Mouse (Mus musculus): ENCODE measurements at regions not wholly inside any gene's neighbourhood (a gene's known extent, or its start where the extent isn't known, plus 50 kb on each side); places are given as distances from the start of the nearest gene placed in this dataset.

DNA sequence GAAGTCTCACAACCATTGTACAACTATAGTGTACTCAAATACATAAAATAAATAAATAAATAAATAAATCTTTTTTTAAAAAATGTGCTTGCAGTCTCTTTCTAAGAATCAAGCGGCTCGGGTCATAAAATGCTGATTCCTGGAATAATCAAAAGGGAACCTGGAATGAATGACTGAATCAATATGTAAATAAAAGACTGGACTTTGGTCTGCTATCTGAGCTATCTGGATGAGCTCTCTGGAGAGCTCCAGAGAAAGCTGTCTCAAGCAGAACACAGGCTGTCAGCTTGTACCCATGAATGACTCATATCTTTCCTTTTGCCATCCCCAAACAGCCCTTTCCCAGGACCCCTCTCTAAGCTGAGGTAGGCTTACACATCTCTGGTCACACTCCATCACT lies 75.8 kb upstream of the Pias1 start:
- Histone ChIP-seq H3K4me3 (no peak overlapping the region), H3K36me3 (no peaks in the 10 kb centered on the region), H3K9ac (replicated peaks) (no peak overlapping the region), H3K4me1 (peaks cover 11% of the 10 kb centered on the region), H3K9me3 (0 out of 2 replicates have a peak, but pooled peaks cover 10% of the 10 kb centered on the region), H3K4me2 (replicated peaks) (no peak overlapping the region), H3K27ac (replicated peaks) (no peak overlapping the region), H3K27me3 (no peaks in the 10 kb centered on the region)
- WGBS: 98% methylated on average over 2 of the region's 2 CpGs
- no peak for ATAC-seq (replicated peaks)

DNA sequence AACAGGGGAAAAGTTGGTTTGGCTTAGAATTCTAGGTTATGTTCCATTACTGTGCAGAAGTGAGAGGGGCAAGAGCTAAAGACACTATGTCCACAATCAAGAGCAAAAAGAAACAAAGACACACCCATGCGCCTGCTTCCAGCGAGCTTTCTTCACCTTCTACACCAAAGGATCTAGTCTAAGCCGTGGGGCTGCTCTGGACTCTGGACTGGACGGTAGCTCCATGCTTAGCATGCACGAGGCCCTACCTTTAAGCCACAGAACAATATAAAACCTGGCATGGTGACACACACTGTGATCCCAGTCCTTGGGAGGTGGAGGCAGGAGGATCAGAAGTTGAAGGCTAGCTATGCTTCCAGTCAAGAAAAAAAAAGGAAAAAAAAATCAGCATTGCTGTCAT lies 73.0 kb upstream of the Pias1 start:
- Histone ChIP-seq H3K27ac (replicated peaks) (no peak overlapping the region), H3K4me2 (replicated peaks) (no peak overlapping the region), H3K9me3 (0 out of 2 replicates have a peak, but pooled peaks cover 10% of the 10 kb centered on the region), H3K27me3 (no peaks in the 10 kb centered on the region), H3K9ac (replicated peaks) (no peak overlapping the region), H3K4me3 (no peak overlapping the region), H3K4me1 (peaks cover 13% of the 10 kb centered on the region), H3K36me3 (no peaks in the 10 kb centered on the region)
- WGBS: 90% methylated on average over 5 of the region's 5 CpGs
- no peak for ATAC-seq (replicated peaks)

DNA sequence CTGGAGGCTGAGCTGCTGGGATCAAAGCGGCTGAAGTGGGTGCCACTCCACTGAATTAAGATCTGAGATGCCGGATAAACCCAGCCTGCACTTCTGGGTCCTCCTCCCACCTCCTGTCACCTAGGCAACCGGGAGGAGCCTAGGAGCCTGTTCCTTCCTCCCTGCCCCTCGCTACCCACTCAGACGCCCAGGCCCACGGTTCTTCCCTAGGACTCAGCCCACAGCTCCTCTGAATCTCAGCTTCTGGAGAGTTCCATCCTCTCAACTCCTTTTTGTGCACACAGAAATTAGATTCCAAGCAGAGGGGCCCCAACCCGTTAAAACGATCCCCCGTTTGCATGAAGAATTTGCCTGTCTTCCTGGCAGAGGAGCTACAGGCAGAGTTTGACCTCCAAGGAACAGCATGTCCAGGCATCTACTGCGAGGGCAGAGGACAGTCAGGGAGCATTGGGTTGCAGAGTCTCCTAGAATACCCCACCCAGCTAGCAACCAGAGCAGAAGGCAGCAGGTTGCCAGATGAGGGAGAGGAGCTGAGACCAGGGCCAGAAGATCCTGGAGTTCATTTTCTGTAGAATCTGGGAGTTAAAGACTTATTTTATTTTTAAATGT lies 71.6 kb upstream of the Pias1 start:
- Histone ChIP-seq H3K27ac (replicated peaks) (peak overlapping the region; percentile 9; the same call in 1 of the 2 replicates), H3K27me3 (no peaks in the 10 kb centered on the region), H3K9me3 (0 out of 2 replicates have a peak, but pooled peaks cover 10% of the 10 kb centered on the region), H3K4me3 (peak overlapping the region; percentile 15), H3K36me3 (no peaks in the 10 kb centered on the region), H3K9ac (replicated peaks) (peak overlapping the region; percentile 20), H3K4me2 (replicated peaks) (peak overlapping the region; percentile 42), H3K4me1 (peaks cover 13% of the 10 kb centered on the region)
- WGBS: 3% methylated on average over 10 of the region's 10 CpGs
- peak; percentile 87 for ATAC-seq (replicated peaks)

DNA sequence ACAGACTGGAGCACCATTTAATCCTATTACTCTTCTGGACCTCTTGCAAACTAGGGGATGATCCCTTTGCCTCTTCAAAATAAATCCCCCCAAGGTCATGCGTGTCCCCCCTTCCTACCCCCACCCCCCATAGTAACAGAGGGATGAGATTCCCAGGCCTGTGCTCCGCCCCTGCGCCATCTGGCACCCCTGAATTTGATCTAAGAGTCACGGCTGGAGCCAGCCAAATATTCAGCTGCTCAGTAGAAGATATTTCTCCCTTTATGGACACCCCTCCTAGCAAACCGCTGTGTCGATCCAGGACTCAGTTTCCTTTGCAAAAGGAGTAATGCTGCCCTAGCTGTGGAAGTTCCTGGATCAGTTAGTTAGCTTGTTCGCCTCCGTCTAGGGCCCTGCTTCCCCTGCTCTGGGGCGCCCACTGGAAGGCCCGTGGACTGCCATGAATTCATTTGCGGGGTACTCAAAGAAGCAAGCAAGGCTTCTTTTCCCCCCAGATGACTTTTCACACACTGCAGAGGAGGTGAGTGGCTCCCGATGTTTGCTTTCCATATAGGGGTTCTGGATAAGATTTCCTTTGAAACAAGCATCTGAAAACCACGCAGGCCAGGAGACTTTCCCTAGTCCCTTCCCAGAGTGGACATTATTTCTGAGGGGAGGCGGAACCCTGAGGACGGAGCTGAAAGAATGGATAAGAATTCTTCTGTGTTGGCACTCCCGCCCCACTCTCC lies 70.9 kb upstream of the Pias1 start:
- 0 out of 2 replicates have a peak, but pooled peaks cover 10% of the 10 kb centered on the region for H3K9me3 ChIP-seq
- H3K36me3 ChIP-seq: no peaks in the 10 kb centered on the region
- peak overlapping the region; percentile 15 for H3K4me3 ChIP-seq
- H3K27me3 ChIP-seq: no peaks in the 10 kb centered on the region
- H3K9ac ChIP-seq (replicated peaks): peak overlapping the region; percentile 20
- WGBS: 21% methylated on average over 16 of the region's 16 CpGs
- H3K4me2 ChIP-seq (replicated peaks): peak overlapping the region; percentile 42
- ATAC-seq (replicated peaks): no peak
- peaks cover 13% of the 10 kb centered on the region for H3K4me1 ChIP-seq
- peak overlapping the region; percentile 9; the same call in 1 of the 2 replicates for H3K27ac ChIP-seq (replicated peaks)

DNA sequence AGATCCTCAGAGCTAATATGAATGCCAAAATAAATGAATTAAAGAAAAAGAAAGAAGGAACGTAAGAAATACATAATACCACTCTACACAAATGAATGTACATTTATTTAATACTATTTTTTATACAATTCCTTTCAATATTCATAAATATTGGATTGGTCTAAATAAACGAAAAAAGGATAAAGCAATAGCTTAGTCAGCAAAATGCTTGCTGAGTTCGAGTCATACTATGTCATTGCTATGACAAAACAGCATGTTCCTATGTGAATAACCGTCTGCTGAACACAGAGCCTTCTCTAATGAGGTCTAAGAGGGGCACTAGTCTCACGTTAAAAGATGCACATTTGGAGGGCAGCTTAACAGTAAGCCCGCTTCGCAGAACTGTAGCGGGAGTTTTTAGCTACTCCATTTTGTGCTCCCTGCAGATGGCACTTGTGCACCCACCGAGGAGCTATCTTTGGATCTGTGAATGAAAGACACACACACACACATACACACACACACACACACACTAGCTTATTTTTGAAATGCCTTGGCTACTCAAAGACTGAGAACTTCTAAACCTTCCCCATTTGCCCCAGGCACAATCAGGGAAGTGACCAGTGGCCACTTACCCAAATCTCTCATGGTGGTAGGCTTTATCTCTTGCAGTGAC lies 69.1 kb upstream of the Pias1 start:
- no peaks in the 10 kb centered on the region for H3K9me3 ChIP-seq
- no peak overlapping the region for H3K27ac ChIP-seq (replicated peaks)
- peaks cover 13% of the 10 kb centered on the region for H3K4me1 ChIP-seq
- H3K36me3 ChIP-seq: no peaks in the 10 kb centered on the region
- H3K4me3 ChIP-seq: no peak overlapping the region
- H3K9ac ChIP-seq (replicated peaks): no peak overlapping the region
- no peaks in the 10 kb centered on the region for H3K27me3 ChIP-seq
- H3K4me2 ChIP-seq (replicated peaks): no peak overlapping the region
- WGBS: 70% methylated on average over 9 of the region's 9 CpGs
- ATAC-seq (replicated peaks): no peak

DNA sequence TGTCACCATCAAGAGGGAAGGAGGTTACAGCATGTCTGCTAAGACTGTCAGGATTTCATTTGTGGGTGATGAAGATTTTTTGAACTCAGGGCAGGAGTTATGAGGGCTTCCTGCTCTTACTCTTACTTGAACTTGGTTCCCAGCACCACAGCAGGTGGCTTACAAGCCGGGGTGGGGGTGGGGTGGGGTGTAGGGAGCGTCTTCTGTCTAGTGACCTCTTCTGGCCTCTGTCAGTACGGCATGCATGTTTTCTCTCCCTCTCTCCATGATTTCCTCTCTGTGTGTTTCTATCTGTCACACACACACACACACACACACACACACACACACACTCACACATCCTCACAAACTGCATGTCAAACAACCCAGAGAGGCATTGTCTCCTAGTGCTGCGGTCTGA lies 64.5 kb upstream of the Pias1 start:
- H3K4me1 ChIP-seq: no peaks in the 10 kb centered on the region
- ATAC-seq (replicated peaks): no peak
- no peak overlapping the region for H3K4me3 ChIP-seq
- no peaks in the 10 kb centered on the region for H3K9me3 ChIP-seq
- no peaks in the 10 kb centered on the region for H3K27me3 ChIP-seq
- no peak overlapping the region for H3K27ac ChIP-seq (replicated peaks)
- no peak overlapping the region for H3K4me2 ChIP-seq (replicated peaks)
- 67% methylated on average over 4 of the region's 4 CpGs for WGBS
- H3K9ac ChIP-seq (replicated peaks): no peak overlapping the region
- no peaks in the 10 kb centered on the region for H3K36me3 ChIP-seq

DNA sequence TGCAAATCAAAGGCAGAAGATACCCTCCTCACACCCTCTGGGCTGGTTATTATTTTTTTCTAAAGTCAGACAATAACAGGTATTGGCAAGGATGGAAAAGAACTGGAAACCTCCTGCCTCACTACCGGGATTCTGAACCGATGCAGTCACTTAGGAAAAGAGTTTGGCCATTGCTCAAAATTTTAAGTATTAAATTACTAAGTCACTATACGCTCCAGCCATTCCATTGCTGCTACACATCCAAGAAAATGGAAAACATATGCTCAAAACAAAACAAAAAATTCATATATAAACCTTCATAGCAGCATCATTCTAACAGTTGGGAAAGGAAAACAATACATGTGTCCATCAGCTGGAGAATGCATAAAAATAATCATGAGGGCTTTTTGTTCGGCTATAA lies 63.9 kb upstream of the Pias1 start:
- 81% methylated on average over 4 of the region's 4 CpGs for WGBS
- ATAC-seq (replicated peaks): no peak
- Histone ChIP-seq H3K36me3 (no peaks in the 10 kb centered on the region), H3K9me3 (no peaks in the 10 kb centered on the region), H3K27ac (replicated peaks) (no peak overlapping the region), H3K9ac (replicated peaks) (no peak overlapping the region), H3K4me1 (no peaks in the 10 kb centered on the region), H3K27me3 (no peaks in the 10 kb centered on the region), H3K4me2 (replicated peaks) (no peak overlapping the region), H3K4me3 (no peak overlapping the region)

DNA sequence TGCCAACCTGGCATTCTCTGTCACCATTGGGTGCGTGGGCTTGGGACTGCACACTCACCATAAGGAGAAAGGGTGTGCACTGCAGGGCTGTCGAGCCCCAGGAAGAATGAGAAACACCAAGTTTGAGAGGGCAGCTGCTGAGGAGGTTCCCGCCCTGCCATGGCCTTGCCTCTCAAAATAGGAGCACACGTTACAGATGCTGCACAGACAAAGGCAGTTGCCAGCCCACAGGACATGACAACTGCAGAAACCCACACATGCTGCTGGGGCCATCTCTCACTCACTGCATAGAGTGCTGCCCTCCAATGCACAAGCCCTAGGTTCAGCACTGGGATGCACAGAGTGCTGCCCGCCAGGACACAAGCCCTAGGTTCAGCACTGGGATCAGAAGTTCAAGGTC lies 61.6 kb upstream of the Pias1 start:
- 92% methylated on average over 5 of the region's 5 CpGs for WGBS
- Histone ChIP-seq H3K27ac (replicated peaks) (no peak overlapping the region), H3K9ac (replicated peaks) (no peak overlapping the region), H3K4me3 (no peak overlapping the region), H3K4me1 (no peaks in the 10 kb centered on the region), H3K36me3 (no peaks in the 10 kb centered on the region), H3K9me3 (no peaks in the 10 kb centered on the region), H3K27me3 (no peaks in the 10 kb centered on the region), H3K4me2 (replicated peaks) (no peak overlapping the region)
- no peak for ATAC-seq (replicated peaks)

DNA sequence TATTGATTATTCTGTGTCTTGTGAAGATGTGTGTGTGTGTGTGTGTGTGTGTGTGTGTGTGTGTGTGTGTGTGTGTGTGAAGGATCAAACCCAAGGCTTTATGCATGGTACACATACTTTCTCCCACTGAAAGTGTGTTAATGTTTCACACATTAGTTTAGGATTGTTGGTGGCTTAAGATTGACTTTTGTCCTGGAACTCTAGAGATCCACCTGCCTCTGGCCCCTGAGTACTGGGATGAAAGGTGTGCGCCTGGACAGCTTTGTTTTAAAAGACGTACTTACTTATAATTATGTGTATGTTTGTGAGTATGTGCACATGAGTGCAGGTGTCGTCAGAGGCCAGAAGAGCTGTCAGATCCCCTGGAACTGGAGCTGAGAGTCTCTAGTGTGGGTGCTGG lies 59.3 kb upstream of the Pias1 start:
- ATAC-seq (replicated peaks): no peak
- no peaks in the 10 kb centered on the region for H3K27me3 ChIP-seq
- no peak overlapping the region for H3K4me2 ChIP-seq (replicated peaks)
- no peak overlapping the region for H3K27ac ChIP-seq (replicated peaks)
- no peak overlapping the region for H3K4me3 ChIP-seq
- H3K36me3 ChIP-seq: no peaks in the 10 kb centered on the region
- H3K9ac ChIP-seq (replicated peaks): no peak overlapping the region
- 89% methylated on average over 3 of the region's 3 CpGs for WGBS
- no peaks in the 10 kb centered on the region for H3K4me1 ChIP-seq
- H3K9me3 ChIP-seq: no peaks in the 10 kb centered on the region

DNA sequence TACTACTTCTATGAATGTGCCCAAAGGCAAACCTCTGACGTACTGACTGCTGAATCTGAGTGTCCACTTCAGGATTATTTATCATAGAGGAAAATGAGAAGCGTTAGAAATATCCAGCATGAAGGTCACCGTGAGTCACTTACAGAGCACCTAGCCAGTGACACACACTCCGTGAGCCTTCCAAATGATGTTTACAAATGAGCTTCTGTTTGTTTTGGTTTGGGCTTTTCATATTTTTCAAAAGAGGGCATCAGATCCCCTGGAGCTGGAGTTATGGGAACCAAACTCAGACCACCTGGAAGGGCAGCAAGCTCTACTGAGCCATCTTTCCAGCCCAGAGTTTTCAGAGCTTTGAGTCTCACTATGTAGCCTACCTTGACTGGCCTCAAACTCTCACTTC lies 57.8 kb upstream of the Pias1 start:
- Histone ChIP-seq H3K4me1 (no peaks in the 10 kb centered on the region), H3K27ac (replicated peaks) (no peak overlapping the region), H3K4me3 (no peak overlapping the region), H3K36me3 (no peaks in the 10 kb centered on the region), H3K27me3 (no peaks in the 10 kb centered on the region), H3K9ac (replicated peaks) (no peak overlapping the region), H3K9me3 (no peaks in the 10 kb centered on the region), H3K4me2 (replicated peaks) (no peak overlapping the region)
- WGBS: 85% methylated on average over 4 of the region's 4 CpGs
- no peak for ATAC-seq (replicated peaks)

DNA sequence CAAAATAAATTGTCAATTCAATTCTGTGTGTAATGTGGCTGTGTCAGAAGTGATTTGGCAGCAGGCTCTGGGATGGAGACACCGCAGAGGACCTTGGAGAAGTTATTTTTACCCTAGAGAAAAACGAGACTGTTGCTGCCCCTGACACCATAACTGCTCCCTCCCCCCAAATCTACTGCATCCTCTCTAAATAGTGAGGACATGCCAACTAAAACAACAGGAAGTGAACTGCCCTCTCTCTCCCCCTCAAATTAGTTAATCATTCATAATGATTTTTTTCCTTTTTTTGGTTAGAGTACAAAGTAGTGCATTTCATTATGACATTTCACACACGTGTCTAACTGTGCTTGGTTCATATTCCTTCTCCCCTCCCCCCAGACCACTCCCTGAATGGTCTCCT lies 55.6 kb upstream of the Pias1 start:
- H3K4me2 ChIP-seq (replicated peaks): no peak overlapping the region
- WGBS: 60% methylated on average over 3 of the region's 3 CpGs
- no peaks in the 10 kb centered on the region for H3K4me1 ChIP-seq
- H3K9ac ChIP-seq (replicated peaks): no peak overlapping the region
- no peaks in the 10 kb centered on the region for H3K9me3 ChIP-seq
- no peak overlapping the region for H3K4me3 ChIP-seq
- no peaks in the 10 kb centered on the region for H3K36me3 ChIP-seq
- no peaks in the 10 kb centered on the region for H3K27me3 ChIP-seq
- no peak overlapping the region for H3K27ac ChIP-seq (replicated peaks)
- no peak for ATAC-seq (replicated peaks)

DNA sequence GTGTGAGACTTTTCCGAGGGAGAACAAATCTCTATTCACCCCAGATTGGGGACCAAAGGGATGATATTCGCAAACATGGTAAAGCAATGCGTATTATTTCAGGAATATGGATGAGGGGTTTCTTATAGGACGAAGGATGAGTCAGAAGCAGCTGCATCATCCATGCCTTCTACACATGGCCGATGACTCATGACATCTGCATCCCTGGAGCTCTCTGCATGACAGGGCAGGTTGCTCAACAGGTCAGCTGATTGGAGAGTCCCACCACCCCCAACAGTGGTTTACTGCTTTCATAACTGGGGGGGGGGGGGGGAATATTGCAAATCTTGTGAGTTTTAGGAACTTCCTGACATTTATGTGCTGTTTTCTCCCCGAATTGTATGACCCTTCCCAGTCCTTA lies 50.3 kb upstream of the Pias1 start:
- no peaks in the 10 kb centered on the region for H3K9me3 ChIP-seq
- no peak overlapping the region for H3K4me3 ChIP-seq
- 94% methylated on average over 6 of the region's 6 CpGs for WGBS
- no peaks in the 10 kb centered on the region for H3K27me3 ChIP-seq
- H3K9ac ChIP-seq (replicated peaks): no peak overlapping the region
- ATAC-seq (replicated peaks): no peak
- H3K27ac ChIP-seq (replicated peaks): no peak overlapping the region
- H3K36me3 ChIP-seq: no peaks in the 10 kb centered on the region
- no peak overlapping the region for H3K4me2 ChIP-seq (replicated peaks)
- no peaks in the 10 kb centered on the region for H3K4me1 ChIP-seq

Data from forebrain, embryonic 15.5 days (tissue).